Mouse (Mus musculus): ENCODE data around the gene Lrrc58.
A peak's percentile ranks its signal among the peaks of the same experiment; 100 is the strongest.

The Lrrc58 gene

DNA sequence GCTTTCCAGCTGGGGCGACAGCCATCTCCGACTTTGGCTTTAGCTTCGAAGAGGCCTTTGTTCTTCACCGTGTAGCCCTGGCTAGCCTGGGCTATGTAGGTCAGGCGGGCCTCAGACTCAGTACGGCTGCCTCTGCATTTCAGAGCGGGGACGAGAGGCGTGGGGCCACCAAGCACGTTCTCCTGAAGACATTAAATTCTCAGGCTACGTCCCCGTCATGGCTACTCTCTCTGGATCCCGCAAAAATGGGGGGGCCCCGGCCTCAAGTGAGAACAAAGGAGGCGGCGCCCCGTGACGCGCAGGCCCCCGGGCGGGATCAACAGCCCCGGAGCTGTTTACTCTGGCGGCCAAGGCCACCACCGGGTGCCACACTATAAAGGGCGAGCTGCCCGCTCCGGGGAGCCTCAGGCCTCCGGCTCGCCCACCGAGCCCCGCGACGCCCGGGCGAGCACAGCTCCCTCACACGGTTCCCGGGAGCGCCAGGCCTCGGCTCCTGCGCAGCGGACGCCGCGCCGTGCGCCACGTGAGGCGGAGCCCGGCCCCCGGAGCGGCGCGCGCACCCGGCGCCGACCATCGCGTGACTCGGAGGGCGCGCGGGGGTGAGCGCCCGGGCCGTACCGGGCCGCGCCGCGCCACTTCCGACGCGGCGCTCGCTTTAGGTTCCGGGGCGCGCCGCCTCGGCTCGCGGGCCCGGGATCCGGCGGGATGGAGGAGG is at the start of gene Lrrc58:
Gene Lrrc58, plus strand, starts transcription at position 599 of the 715 bp plus-strand sequence.
- peak; percentile 67 for DNase-seq (ENCODE audit: low read depth, low spot score)

GRCm38 (mm10) chr16:37823949-37824348 is 44.2 kb upstream of the Lrrc58 start:
- no peak for DNase-seq (ENCODE audit: low read depth, low spot score)

DNA sequence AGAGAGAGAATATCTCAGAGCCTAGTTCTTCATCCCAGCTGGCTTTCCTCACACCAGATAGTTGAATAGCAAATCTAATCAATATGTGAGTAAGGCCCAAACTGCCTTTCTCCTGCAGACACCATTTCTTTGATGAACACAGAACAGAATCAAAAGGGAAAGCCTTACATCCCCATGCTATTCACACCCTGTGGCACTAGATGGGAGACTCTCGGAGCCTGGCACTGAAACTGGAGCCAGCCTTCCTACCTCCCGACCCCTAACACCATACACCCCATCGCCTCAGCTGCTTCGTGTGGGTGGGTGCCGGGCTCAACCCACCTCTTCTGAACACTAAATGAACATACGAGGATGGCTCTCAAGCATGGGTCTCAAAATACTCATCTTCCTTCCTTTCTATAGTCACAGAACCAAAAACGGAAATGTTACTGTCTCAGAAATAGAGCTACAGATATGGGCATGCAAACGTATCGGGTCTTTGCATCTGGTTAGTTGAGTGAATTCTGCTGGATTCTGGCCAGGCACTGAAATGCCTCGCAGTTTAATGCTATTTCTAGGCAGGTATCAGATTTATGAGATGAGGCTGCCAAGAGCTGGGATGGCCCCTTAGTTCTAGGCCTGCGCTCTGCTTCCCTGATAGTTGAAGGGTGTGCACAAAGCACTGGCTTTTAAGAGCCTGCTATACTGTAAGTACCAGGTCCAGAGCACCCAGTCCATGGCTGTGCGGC is 43.2 kb upstream of the Lrrc58 start:
- no peak for DNase-seq (ENCODE audit: low read depth, low spot score)

- DNase-seq (ENCODE audit: low read depth, low spot score): no peak
Measured at GRCm38 (mm10) chr16:37826286-37826685, 41.9 kb upstream of the Lrrc58 start.

DNA sequence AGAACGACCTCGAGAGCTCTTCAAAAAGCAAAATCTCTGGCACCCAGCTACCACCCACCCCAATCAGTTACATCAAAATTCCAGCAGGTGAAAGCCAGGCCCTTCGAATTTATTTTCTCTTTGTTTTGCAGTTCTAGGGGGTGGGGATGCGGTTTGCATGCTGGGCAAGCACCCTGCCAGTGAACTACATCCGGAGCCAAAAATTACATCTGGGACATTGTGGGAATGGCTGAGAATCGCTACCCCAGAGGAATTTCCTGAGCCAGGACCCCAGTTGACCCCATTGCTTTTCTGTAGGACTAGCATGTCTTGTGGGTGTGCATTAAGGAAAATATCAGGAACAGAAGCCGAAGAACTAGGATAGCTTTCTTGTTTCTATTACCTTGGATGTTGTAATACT is 37.1 kb upstream of the Lrrc58 start:
- DNase-seq (ENCODE audit: low read depth, low spot score): no peak

DNA sequence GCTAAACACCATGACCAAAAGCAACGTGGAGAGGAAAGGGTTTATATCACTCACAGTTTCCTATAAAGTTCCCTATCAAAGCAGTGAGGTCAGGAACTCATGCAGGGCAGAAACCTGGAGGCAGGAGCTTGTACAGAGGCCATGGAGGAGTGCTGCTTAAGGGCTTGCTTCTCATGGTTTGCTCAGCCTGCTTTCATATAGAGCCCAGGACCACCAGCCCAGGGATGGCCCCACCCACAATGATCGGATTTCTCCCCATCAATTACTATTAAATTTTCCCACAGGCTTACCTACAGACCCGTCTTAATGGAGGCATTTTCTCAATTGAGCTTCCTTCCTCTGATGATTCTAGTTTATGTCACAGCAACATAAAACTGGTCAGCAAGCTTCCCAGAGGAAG is 30.6 kb upstream of the Lrrc58 start:
- no peak for DNase-seq (ENCODE audit: low read depth, low spot score)

- DNase-seq (ENCODE audit: low read depth, low spot score): no peak
Measured at GRCm38 (mm10) chr16:37842439-37842838, 25.8 kb upstream of the Lrrc58 start.

DNA sequence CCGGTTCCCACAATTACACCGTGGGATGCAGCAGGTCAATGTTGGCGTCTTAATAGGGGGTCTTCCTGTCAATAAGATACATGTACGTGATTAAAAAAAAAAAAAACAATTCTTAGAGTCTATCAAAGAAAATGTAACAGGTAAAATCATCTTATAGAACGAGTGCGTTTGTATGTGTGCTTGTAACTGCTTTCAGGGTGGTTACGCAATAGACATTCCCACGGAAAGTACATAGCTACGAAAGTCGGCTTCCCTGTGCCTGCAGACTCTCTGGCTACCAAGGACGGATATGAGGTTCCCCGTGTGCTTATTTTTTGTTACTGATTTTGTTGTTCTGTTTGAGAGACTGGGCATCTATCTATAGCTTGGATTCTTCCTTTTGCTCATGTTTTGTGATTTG is 24.4 kb upstream of the Lrrc58 start:
- no peak for DNase-seq (ENCODE audit: low read depth, low spot score)

GRCm38 (mm10) chr16:37845202-37845925 is 22.8 kb upstream of the Lrrc58 start:
- no peak for DNase-seq (ENCODE audit: low read depth, low spot score)

DNA sequence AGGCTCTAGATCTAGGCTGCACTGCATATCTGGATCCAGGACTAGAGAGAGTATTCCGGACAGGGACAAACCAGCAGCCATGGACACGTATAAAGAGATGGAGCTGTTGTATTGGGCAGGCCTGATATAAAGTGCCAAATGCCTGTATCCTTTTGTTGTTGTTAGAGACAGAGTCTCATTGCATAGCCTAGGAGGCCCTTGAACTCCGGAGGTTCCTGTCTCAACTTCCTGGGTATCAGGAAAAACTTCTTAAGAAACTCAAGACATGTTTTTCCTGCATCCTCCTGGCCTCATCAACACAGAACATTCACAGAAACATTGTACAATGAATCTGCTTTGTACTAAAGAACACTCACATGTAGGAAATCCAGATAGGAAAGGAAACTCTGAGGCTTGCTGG is 21.1 kb upstream of the Lrrc58 start:
- no peak for DNase-seq (ENCODE audit: low read depth, low spot score)

DNA sequence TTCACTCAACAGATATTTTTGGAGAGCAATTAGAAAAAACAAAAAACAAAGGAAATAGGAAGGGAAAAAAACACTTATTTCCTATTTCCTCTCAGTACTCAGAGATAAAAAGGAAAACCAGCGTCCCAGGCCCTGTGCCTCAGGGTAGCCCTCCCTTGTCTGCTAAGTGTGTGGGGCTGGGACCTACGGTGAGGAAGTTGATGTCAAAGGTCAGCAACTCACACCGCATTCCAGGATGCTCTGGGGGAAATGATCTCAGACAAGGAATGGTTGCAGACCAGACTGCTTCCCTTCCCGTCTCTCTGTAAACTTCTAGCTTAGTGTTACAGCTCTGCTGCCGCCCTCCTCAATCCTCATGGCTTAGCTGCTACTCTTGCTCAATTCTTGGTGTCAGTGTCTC is 16.8 kb upstream of the Lrrc58 start:
- DNase-seq (ENCODE audit: low read depth, low spot score): no peak

GRCm38 (mm10) chr16:37853279-37853678 is 14.9 kb upstream of the Lrrc58 start:
- no peak for DNase-seq (ENCODE audit: low read depth, low spot score)

DNA sequence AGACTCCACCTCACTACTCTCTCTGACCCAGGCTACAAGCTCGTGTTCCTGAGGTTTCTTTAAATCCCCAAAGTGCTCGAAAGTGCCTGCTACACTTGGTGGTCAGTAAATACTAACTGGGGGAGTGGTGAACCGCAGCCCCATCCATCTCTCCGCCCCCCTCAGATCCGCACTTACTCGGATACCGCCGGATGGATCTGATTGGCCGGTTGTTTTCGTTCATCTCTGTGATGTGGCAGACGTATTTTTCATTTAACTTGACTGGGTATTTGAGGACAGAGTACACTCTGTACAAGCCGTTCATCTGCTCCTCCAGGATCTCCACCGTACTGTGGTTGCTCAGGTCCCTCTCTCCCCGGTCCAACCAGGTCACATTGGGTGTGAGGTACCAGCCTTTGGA is 14.1 kb upstream of the Lrrc58 start:
- no peak for DNase-seq (ENCODE audit: low read depth, low spot score)

DNA sequence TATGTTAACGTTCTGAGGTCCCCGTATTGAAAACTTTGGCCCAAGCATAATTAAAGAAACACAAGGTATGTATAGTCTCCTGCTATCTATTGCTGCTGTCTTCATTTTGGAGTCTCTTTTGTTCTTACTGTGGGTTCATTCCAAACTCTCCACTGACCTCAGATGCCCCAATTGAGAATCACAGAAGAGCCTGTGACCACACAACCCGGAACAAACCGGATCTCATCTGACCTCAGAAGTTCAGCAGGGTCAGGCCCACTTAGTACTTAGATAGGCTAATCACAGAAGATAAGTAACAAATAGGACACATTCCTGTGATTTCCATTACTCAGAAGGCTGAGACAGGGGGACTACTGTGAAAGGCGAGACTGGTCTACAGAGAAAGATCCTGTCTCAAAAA is 13.6 kb upstream of the Lrrc58 start:
- DNase-seq (ENCODE audit: low read depth, low spot score): no peak

- no peak for DNase-seq (ENCODE audit: low read depth, low spot score)
Measured at GRCm38 (mm10) chr16:37855583-37855982, 12.6 kb upstream of the Lrrc58 start.

- no peak for DNase-seq (ENCODE audit: low read depth, low spot score)
Measured at GRCm38 (mm10) chr16:37856327-37856726, 11.9 kb upstream of the Lrrc58 start.

GRCm38 (mm10) chr16:37857495-37857894 is 10.7 kb upstream of the Lrrc58 start:
- no peak for DNase-seq (ENCODE audit: low read depth, low spot score)

GRCm38 (mm10) chr16:37860213-37860612 is 8.0 kb upstream of the Lrrc58 start:
- no peak for DNase-seq (ENCODE audit: low read depth, low spot score)

DNA sequence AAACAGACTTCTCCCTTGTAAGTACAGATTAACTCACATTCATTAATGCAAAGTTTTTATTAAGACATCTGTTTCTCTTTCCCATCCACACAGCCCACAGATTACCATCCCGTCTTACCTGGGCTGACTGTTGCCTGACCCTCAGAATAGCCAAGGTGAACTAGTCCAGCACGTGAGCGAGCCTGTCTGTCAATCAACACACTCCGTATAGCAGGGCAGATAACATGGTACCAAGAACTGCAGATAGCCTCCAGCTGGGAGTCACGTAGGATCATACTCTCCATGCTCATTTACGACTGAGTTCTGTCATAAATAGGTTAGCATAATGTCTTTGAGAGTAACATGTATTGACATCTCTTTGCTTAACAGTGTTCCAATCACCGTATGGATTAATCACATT is 7.2 kb upstream of the Lrrc58 start, which contains the start of gene Gm36028:
Gene Gm36028, minus strand, starts transcription at position 118 of the 400 bp plus-strand sequence.
- DNase-seq (ENCODE audit: low read depth, low spot score): no peak

GRCm38 (mm10) chr16:37863876-37864275 is 4.3 kb upstream of the Lrrc58 start:
- DNase-seq (ENCODE audit: low read depth, low spot score): no peak

- DNase-seq (ENCODE audit: low read depth, low spot score): no peak
Measured at GRCm38 (mm10) chr16:37865841-37866240, 2.3 kb upstream of the Lrrc58 start.
